Mouse (Mus musculus) kidney, adult 2 months (tissue): ENCODE data around the gene Chga.

Experiments used
- CTCF ChIP-seq: fragments of 200-500 bp; conservative IDR thresholded peaks from 2 replicates; pipeline ENCODE4 v1.5.1; 2011; ENCODE audit warnings: low read depth, mild to moderate bottlenecking, control low read depth, low read length, moderate library complexity, mixed read lengths; ENCODE audit not compliant: insufficient read depth, insufficient read length
- POLR2A ChIP-seq: fragments of 200-500 bp; IDR thresholded peaks from one replicate; pipeline ENCODE4 v1.6.1; 2011; ENCODE audit warnings: low read depth, low read length, control low read depth

GRCm38 (mm10) chr12:102545122-102545521 is 9.6 kb upstream of the Chga start:
- no peak for TF ChIP-seq POLR2A
- no peak for TF ChIP-seq CTCF
